Mouse (Mus musculus): ENCODE data around the gene Nkain2.

DNA sequence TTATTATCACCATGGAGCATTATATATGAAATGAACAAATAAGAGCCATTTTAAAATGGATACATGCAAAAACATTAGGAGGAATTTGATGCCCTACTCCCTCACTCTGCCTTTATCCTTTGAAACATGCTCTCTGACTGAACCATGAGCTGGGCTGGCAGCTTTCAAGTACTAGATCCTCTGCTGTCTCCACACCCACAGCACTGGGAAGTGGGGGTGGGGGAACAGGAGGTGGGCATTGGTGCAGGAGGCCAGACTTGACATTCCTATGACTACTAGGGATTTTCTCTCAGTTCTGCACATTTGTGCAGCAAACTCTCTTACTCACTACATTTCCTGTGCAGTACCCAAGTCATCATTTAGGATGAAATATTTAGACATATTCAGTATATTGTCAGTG, 99.7 kb downstream of the Nkain2 start:
- TF ChIP-seq CTCF (IDR thresholded peaks at IDR 0.05) (no peak), POLR2A (IDR thresholded peaks at IDR 0.05; ENCODE audit: insufficient read depth, low read depth, low read length) (no peak), EP300 (IDR thresholded peaks at IDR 0.05; ENCODE audit: insufficient read depth, low read depth, low read length) (no peak)

Data from heart, adult 2 months (tissue).